Mouse (Mus musculus) mouse trophoblast stem cell (cell line): ENCODE measurements around the gene Cxcl9.

Experiments
- in situ Hi-C, 2 experiments: fragments of 300-500 bp; cut with MseI, MboI; formaldehyde crosslinking; loops; 2 replicates in 1 of 2; 3 replicates in 1 of 2; pipeline ENCODE4 v1.15.1; 2025

Gene Cxcl9

GRCm38 (mm10) chr5:92340606-92341005 is 12.7 kb upstream of the Cxcl9 start:
- in situ Hi-C loops, result no loop called here

DNA sequence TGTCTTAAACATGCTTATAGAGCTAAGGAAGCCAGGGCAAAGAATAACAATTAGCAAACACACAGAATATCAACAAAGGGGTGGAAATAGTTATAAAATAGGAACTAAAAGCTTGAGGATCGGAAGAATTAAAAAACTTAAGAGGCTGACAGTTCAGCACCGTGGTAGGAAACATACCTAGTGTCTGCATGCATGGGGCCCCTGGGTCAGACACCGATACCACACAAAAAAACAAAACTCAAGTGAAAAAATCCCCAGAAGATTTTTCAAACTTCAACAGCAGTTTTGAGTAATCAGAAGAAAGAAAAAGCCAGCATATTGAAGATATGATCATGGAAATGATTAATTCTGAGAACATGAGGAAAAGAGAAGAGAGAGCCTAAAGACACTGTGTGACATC is 8.9 kb upstream of the Cxcl9 start:
- in situ Hi-C loops, result no loop called here

DNA sequence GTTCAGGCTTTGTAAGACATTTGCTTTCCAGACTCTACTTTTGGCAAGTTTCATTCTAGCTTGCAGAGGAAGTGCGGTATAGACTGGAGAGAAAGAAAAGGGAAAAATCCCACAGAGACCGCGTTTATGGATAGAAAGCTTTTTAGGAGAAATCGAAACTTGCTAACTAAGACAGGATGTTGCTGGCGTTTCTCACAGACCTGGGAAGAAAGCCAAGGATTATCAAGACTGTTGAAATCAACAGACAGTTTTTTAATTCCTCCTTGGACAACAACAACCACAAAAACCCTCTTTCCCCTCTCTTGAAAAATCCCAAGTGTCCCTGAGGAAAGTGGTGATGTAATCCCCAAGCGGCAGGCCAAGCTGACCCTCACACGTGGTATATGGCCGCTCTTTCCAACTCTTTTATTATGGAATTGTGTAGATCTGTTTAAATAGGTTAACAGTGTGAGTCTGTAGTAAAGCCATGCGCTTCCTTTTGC is 4.5 kb upstream of the Cxcl9 start:
- in situ Hi-C loops, result no loop called here

GRCm38 (mm10) chr5:92331635-92332338 is 3.9 kb upstream of the Cxcl9 start, which contains the start of gene Art3:
TSS of gene Art3 (plus strand) at chr5:92331827.
- in situ Hi-C loops, result no loop called here

DNA sequence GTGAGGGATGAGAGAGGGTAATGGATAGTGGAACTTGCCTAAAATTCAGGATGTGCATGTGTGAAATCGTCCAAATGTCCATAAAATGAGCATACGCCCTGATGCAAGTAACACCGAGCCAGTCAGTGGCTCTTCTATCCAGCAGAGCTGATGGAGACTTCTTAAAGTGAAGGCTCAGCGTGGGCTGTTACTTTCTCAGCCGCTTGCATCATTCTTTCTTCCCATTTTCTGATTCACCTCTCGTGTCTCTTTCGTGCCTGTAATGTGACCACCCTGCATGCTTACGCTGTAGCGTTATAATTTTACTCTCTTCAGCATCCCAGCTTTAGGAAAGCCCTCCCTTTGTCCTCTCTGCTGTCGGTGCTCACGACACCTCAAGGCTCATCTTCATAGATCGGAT is 3.2 kb upstream of the Cxcl9 start:
- in situ Hi-C loops, result no loop called here

GRCm38 (mm10) chr5:92327367-92327766 is 512 bp downstream of the Cxcl9 start:
- in situ Hi-C loops, result no loop called here

DNA sequence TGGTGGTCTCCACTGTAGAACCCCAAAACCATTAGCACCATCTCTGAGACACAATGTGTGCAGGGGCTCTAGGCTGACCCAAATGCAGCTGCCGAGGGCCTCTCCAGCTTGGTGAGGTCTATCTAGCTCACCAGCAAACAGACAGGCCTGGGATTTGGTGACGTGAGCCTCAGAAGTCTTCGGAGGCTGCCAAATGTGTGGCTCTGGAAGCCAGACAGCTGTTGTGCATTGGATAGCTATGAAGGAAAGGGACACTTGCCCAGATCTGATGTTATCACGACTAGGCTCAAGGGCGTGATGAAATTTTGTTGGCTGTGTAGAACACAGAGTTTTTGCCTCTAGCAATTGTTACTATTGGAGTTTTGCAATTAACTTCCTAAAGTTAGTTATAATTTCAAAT is 4.6 kb downstream of the Cxcl9 start:
- in situ Hi-C loops, result no loop called here

GRCm38 (mm10) chr5:92322612-92323011 is 5.3 kb downstream of the Cxcl9 start:
- in situ Hi-C loops, result no loop called here

DNA sequence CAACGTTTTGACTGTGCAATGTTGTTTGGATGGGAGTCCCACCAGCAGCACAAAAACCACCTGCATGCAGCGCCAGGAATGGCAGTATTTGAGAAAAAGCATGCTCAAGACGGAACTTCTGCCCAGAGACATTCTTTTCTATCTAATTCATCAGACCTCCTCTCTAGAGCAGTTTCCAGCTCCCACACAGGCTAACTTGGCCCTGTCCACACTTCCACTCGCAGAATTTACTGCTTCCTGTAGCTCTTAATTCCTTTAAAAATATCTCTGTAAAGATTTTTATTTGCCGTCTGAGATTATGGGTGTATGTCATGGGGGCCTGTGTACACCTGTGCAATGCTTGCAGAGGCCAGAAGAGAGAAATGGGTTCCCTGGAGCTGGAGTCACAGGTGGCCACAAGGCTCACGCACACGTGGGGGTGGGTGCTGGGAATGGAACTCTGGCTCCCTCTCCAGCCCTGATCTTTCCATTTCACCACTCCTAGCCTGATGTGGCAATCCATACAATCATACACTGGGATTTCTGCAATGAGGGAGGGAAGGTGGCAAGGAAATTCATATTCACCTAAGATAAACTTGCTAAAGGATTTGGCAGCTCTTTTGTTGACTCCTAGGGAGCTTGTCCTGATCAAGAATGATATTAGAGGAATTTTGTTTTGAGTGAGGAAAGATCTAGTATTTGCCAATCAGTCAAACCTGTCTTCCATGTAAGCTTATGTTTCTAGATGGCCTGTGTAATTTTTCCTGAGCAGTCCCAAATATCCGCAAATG is 6.1 kb downstream of the Cxcl9 start:
- in situ Hi-C loops, result no loop called here

DNA sequence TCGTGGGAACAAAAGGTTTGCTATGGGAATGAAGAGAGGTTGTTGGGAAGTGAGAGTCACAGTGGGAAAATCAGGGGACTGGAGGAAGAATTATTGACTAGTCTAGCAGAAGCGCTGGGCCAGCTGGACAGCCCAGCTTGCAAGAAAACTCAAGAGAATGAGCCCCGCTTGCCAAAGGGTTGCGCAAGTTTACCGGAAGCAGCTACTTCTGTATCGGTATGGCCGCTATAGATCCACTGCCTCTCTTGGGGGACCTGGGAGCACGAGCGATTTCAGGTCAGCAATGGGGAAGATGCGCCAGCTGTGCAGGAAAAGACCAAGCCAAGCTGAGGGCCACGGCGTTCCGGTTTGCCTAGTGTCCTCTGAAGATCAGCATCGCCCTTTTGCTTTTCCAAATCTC is 9.3 kb downstream of the Cxcl9 start:
- in situ Hi-C loops, result no loop called here

DNA sequence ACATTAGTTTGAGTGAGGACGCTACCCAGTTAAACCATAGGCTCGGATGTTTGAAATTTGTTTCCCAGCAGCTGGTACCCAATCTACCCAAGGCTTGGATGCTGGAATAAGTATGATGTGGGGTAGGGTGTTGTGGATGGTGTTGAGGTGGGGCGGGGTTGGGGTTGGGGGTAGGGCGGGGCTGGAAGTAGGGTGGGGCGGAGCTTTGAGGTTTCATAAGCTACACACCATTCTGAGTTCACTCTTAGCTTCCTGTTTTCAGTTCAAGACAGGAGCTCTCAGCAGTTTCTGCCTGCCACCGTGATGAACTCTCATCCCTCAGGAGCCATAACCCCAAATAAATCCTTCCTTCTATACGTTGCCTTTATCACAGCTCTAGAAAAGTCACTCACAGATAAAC is 9.8 kb downstream of the Cxcl9 start:
- in situ Hi-C loops, result no loop called here

GRCm38 (mm10) chr5:92313776-92314175 is 14.1 kb downstream of the Cxcl9 start:
- in situ Hi-C loops, result loop anchor here (5.0 kb wide), 1 partner anchor 69 kb away; no protein-coding TSS in a partner anchor

DNA sequence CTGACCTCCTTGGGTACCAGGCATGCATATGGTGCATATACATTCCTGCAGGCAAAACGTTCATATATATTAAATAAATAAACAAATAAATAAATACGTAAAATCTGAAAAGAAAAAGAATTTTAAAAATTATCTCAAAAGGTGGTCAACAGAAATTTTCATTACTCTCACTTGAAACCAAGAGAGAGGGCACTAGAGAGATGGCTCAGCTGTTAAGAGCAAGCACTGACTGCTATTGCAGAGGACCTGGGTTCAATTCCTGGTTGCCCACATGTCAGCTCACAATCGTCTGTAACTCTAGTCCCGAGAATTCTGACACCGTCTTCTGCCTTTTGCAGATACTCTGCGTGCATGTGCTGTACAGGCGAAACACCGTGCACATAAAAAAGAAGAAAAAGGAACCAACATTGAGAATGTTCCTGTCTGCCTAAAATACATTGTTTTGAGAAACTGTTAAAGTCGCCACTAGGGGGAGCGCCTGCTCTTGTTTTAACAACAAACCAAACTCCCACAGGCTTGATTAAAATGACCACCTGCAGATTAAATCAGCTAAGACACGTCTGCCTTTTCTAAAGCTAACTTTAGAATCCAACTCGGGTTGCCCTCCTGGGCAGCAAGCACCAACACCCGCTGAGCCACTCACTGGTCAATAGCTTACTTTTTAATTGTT is 15.7 kb downstream of the Cxcl9 start:
- in situ Hi-C loops, result loop anchor here (5.0 kb wide), 1 partner anchor 70 kb away; no protein-coding TSS in a partner anchor

DNA sequence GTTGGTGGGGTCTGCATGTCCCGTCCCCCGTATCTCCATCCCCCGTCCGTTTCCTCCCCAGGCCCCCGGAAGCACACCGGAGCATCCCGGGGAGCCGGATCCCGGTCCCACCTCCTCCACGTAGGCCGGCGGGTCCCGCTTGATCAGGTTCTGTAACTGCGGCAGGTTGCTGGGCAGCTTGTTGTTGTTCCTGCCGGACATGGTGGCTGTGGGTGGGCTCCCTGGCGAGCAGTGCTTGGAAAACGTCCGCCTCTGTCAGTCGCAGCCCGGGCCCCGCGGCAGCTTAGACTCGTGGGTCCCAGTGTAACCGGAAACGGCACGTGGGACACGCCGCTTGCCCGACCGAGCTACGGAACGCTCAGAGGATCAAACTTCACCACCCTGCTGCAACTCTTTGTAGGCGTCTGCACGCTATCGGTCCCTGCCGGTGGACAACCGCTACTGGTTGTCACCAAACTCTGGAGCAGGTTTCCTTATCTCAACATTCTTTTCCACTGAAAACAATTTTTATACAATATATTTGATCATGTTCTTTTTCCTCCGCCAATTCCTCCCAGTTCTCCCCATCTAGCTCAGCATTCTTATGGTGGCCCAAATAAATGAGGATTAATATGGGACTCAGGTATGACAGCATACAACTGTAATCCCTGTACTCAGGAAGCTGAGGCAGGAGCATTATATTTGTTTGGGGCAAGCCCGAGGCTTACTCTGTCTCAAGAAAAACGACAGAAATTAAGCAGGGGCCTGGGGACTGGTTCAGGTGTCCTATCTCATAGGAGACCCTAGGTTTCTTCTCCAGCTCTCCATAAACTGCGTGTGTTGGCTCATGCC is 18.0 kb downstream of the Cxcl9 start, which contains the start of gene Sdad1:
Gene Sdad1 (minus strand): TSS at position 799 of the 831 bp plus-strand sequence.
- in situ Hi-C loops, result loop anchor here (5.0 kb wide), 1 partner anchor 72 kb away; no protein-coding TSS in a partner anchor

DNA sequence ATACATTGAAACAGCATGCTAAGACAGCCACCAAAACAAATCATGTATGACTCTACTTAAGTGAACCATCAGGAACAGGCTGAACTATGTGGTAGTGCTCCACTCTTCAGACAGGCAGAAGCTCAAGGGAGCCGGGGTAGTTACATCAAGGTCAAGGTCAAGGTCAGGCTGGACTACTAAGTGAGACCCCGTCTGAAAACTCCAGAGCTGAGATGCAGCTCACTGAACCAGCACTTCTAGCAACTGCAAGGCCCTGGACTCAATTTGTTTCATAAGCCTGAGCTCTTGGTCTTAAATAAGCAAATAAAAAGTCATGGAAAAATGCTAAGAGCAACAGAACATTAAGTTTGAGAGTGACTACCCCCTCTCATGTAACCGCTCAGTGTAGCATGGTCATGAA is 23.6 kb downstream of the Cxcl9 start:
- in situ Hi-C loops, result no loop called here

DNA sequence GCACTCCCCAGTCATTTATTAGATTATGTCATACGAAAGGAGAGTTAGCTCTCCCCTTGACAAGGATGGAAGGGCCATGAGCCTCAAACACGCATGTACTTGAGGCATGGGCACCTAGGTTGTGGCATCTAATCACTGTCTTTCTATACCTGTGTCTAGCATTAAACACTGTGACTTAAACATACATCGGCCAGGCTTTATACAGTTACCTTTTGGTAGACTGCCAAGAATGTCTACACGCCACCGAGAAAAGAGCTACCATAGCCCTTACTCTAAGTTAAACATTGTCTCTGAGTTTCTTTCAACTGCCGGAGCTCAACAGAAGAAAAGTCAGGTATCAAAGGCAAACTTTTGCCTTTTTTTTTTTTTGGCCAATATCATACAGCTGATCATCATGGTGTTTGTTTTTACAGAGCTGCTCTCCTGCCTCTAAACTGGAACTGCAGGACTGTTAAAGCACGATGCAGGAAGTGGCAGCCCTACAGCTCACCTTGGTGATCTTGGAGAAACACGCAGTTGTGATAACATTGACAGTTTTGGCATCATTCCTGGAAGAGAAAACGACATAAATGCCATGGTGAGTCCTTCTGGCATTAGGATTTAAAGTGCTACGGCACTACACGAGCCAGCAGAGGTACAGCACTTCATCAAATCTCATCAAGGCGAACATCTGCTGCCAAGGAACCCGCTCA is 25.6 kb downstream of the Cxcl9 start:
- in situ Hi-C loops, result no loop called here

GRCm38 (mm10) chr5:92294525-92294924 is 33.4 kb downstream of the Cxcl9 start:
- in situ Hi-C loops, result no loop called here

GRCm38 (mm10) chr5:92291652-92292414 is 36.0 kb downstream of the Cxcl9 start:
- in situ Hi-C loops, result no loop called here

GRCm38 (mm10) chr5:92287840-92288239 is 40.0 kb downstream of the Cxcl9 start:
- in situ Hi-C loops, result no loop called here

DNA sequence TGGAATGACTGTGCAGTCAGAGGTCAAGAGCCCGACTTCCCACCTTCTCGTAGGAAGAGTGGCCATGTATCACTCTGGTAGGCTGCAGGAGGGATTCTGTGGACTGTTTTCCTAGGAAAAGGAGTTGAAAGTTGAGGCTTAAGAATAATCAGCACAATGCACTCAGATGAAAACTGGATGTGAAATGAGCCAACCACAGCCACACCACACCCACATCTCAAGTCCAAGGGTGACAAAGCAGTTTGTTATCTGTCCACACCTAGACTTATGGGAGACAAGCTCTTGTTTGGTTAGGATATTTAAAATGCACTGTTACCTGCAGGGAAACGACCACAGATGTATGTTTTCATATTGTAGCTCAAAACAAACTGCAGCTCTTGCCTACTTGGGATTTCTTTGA is 44.8 kb downstream of the Cxcl9 start:
- in situ Hi-C loops, result no loop called here
